Comparison of ENCODE assay signal across 16 mouse cellular contexts in the genomic region with DNA sequence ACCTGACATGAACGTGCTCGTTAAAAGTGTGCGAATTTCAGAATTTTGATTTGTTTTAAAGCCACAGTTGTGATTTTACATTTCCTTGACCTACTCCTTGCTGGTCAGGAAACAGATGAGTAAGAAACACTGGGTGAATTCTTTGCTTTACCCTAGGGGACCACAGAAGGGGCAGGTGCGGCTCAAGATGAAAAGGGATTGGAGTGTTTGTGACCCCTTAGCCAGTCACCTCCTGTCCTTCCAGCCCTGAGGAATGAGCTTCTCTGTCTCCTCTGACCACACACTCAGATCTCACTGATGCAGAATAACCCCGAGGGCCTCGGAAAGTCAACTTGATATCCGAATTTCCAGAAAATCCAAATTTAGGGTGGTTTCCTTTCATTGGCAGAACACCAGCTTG.
"Had no signal": no experiment of that assay in that cellular context is flagged by ENCODE, and none has a peak within 500 bp of the region (broad histone marks: within the 10 kb centered on the region; RNA-seq: fewer than 3 reads in every experiment).

No protein-coding gene starts in this region.

- H3K4me2 ChIP-seq: neural tube, embryonic 13.5 days; neural tube, embryonic 15.5 days; stomach, embryonic 15.5 days had no signal

- H3K4me1 ChIP-seq: stomach, embryonic 15.5 days had no signal

- H3K9me3 ChIP-seq: neural tube, embryonic 13.5 days; neural tube, embryonic 15.5 days; stomach, embryonic 15.5 days had no signal

- DNase-seq: retina, postnatal 1 day; right cerebral cortex, adult 18-20 months; right cerebral cortex, postnatal 14 days; right cerebral cortex, postnatal 25 days; right cerebral cortex, postnatal 4 days; spleen, adult 18-20 months; thymus, adult 18-20 months; thymus, adult 2 months; thymus, postnatal 14 days; thymus, postnatal 25 days; thymus, postnatal 36 days; thymus, postnatal 4 days had no signal

- H3K27ac ChIP-seq: neural tube, embryonic 13.5 days; neural tube, embryonic 15.5 days; stomach, embryonic 15.5 days; stomach, postnatal 0 days had no signal

- H3K27me3 ChIP-seq: neural tube, embryonic 13.5 days; neural tube, embryonic 15.5 days; stomach, embryonic 15.5 days had no signal

- H3K4me3 ChIP-seq: neural tube, embryonic 13.5 days; neural tube, embryonic 15.5 days; stomach, embryonic 15.5 days had no signal

- H3K36me3 ChIP-seq: neural tube, embryonic 13.5 days; neural tube, embryonic 15.5 days; stomach, embryonic 15.5 days had no signal
